Mouse (Mus musculus) ES-CJ7 (cell line): ENCODE data around the gene Chst11.
A peak's percentile ranks its signal among the peaks of the same experiment; 100 is the strongest.

Experiments used
- DNase-seq: peaks from one replicate; pipeline ENCODE4 v3.0.0; 2011; ENCODE audit warnings: low read depth, low spot score

Gene Chst11

GRCm38 (mm10) chr10:83032559-83032958 is 47.3 kb downstream of the Chst11 start:
- DNase-seq: no peak

- DNase-seq: no peak
These were observed 51.2 kb downstream of the Chst11 start for GRCm38 (mm10) chr10:83036340-83037045.

DNA sequence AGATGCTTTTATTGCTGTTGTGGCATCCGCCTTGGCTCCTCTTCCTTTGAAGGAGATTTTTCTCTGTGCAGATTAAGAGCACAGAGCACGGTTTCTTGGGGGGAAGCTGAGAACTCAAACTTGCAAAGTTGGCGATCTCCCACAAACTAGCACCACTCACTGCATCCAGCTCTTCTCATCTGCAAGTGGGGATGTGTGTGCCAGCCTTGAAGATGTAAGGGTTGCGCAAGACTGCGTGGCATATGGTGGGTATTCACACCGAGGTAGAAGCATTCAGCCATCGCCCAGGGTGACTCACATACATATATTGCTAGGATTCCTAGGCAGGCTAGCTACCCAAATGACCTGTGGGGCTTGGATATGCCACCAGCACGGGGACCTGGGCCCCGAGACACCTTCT is 52.9 kb downstream of the Chst11 start:
- no peak for DNase-seq

GRCm38 (mm10) chr10:83039414-83039813 is 54.1 kb downstream of the Chst11 start:
- no peak for DNase-seq

- no peak for DNase-seq
These were observed 56.6 kb downstream of the Chst11 start for GRCm38 (mm10) chr10:83041875-83042274.

- DNase-seq: no peak
These were observed 57.5 kb downstream of the Chst11 start for GRCm38 (mm10) chr10:83042613-83043477.

- DNase-seq: no peak
These were observed 58.4 kb downstream of the Chst11 start for GRCm38 (mm10) chr10:83043478-83044259.

DNA sequence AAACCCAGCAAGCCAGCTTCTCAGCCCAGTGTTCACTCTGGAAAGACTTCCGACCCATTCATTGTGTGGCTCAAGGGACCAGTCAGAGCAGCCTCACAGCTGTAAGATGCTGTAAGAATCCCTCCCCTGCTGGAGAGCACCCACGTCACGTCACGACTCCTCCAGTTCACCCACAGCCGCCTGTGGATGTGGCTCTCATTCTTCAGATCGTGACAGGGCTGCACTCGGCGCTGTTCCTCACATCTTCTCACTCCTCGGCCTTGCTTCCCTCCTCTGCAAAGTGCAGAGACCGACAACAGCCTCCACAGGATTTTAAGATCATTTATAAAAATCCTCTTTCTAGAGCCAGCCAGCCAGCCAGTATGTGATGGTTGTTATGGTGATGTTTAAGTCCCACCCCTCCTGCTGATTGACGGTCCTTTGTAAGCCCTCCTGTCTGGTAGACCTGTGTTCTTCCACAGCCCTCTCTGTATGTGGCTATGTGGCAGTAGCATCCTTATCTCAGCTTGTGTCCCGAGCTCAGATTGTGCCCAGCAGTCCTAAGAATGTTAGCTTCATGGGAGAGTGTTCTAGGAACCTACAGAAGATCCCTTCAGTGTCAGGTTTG is 64.0 kb downstream of the Chst11 start:
- no peak for DNase-seq

DNA sequence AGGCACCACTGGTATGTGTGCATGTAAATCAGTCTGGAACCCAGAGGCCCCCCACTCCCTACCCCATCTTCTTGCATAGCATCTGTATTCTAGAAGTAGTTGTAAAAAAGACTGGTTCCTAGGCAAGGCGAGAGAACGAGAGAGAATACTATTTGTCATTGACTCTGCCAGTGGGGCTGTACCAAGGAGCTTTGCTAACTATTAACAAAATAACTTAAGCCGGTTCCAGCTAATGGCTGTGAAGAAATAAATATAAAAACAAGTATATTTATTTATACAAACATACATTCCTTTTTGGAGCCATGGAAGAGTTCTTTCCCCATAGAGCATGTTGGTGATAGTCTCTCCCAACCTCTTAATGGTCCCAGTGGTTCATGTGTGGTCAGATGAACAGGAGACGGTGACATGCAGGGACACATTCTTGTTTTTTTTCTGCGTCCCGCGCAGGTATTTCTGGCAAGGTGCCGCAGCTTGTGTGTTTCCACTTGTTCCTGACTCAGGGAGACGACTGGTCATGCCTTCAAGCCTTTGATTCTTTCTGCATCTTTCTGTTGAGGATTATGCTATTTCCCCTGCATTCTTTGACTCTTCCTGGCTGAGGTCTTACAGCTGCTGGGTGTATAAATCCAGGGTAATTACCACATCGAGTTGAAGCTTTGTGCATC is 68.7 kb downstream of the Chst11 start:
- DNase-seq: no peak

GRCm38 (mm10) chr10:83056291-83056690 is 71.0 kb downstream of the Chst11 start:
- DNase-seq: no peak

DNA sequence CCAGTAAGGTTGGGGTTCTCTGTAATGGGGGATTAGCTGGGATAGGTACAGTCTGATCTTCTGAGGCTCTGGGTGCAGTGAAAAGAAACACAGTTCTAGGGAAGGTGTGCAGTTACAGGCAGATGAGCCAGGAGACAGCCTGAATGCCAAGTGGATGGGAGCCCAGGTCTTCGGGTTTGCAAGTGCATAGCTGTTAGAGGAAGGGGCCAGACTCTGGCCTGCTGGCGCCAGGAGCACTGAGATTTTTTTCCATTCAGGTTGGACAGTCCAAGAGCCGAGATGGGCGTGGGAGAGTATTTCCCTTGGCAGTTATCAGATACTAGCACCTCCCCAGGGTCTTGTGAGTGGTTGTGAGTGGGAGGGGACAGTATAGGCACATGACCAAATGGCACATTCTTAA is 71.6 kb downstream of the Chst11 start:
- no peak for DNase-seq

GRCm38 (mm10) chr10:83060066-83060782 is 74.9 kb downstream of the Chst11 start:
- DNase-seq: no peak

- DNase-seq: no peak
These were observed 77.0 kb downstream of the Chst11 start for GRCm38 (mm10) chr10:83062315-83062714.

GRCm38 (mm10) chr10:83064796-83065195 is 79.5 kb downstream of the Chst11 start:
- no peak for DNase-seq

DNA sequence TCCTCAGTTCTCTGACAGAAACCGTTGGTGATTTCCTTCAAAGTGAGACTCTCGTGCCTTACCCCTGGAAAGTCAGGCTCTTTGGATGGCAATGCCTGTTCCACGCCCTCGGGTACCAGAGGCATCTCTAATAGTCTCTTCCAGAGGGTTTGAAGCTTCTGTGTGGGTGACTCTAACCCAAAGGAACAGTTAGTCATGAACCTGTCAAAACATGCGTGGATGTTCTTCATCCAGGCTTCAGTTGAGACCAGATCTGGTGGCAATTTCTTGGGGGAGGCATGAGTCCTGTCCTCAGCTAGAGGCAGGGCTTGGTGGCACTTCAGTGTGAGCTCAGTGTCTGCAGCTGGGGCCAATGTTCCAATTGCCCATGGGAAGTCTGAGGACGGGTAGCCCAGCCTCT is 80.9 kb downstream of the Chst11 start:
- no peak for DNase-seq

GRCm38 (mm10) chr10:83067305-83067704 is 82.0 kb downstream of the Chst11 start:
- no peak for DNase-seq

DNA sequence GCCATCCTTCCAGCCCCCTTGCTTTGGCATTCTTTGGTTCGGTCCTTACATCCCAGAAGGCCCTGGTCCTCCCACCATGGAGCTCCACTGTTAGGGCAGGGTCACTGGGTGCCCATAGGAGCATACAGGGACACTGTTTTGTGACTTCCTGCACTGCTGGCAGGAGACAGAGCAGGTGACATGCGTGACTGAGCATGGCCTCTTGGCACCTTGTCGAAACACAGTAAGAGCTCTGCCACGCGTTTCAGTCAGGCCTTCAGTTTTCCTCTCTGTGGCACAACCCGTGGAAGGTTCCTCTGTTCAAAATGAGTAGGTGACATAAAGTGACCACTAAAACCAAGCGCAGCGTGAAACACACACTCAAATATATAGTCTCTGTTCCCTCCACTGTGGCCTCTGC is 83.2 kb downstream of the Chst11 start:
- no peak for DNase-seq

- peak; percentile 44 for DNase-seq
These were observed 84.5 kb downstream of the Chst11 start for GRCm38 (mm10) chr10:83069791-83070190.

DNA sequence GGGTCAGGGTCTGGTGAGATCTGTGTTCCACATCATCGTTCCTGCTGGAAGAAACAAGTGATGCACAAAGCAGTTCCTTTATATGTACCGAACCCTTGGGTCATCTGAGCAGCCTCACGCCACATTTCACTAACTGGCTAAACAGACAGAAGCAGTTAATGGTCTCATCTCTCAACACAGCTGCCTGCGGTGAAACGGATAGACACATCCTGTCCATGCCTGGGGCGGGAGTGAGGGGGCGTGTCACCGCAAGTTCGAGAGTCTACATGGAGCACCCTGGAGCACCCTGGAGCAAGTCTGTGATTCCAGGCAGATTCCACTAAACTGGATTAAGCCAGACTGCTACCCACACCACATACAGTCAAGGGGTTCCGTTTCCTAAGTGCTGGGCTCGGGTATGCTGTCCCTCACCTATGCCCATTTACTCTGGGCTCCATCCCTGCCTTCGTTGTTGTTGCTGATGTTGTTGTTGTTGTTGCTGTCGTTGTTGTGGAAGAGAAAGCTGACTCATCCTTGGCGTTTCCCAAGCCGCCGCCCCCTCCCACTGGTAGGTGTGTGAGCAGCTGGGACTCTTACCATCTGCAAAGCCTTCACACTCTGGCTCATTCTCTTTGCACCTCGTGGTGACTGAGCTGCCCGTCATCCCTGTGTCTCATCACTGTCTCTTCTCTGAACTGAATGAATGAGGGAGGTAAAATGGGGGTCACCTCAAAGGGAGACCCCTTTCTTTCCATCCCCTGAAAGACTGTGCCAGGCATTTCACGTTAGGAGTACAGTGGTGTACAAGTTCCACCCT is 86.7 kb downstream of the Chst11 start:
- no peak for DNase-seq

- peak; percentile 21 for DNase-seq
These were observed 87.8 kb downstream of the Chst11 start for GRCm38 (mm10) chr10:83073119-83073518.
